Mouse (Mus musculus) bone marrow, adult 2 months (tissue): Measurements from ENCODE around the gene Unc5c.

Experiments
- CTCF ChIP-seq: fragments of 200-500 bp; IDR thresholded peaks from 2 replicates; pipeline ENCODE4 v1.5.1; 2011; ENCODE audit warnings: low read length, control low read depth; ENCODE audit not compliant: control insufficient read depth, insufficient read depth
- POLR2A ChIP-seq: fragments of 200-500 bp; IDR thresholded peaks from 2 replicates; pipeline ENCODE4 v1.6.1; 2011; ENCODE audit warnings: low read depth, mild to moderate bottlenecking, control low read depth, low read length, borderline replicate concordance; ENCODE audit not compliant: control insufficient read depth

- no peak for TF ChIP-seq CTCF
- no peak for TF ChIP-seq POLR2A
Observed at GRCm38 (mm10) chr3:141536857-141537256, 71.8 kb downstream of the Unc5c start.
